Mouse (Mus musculus) adrenal gland, adult (tissue): ENCODE data around the gene Slc2a4.
"Not testable (repeated sequence)": the region's sequence is repeated elsewhere in the genome, so short reads cannot be mapped to it uniquely, and the experiment has no call there.

Source experiments
- DNase-seq, 2 experiments: peaks; one replicate each; pipeline ENCODE4 v3.0.0; 2022 to 2023; ENCODE audit warnings: low spot score in 1 of 2; ENCODE audit not compliant: inconsistent age in 2 of 2

Slc2a4 gene

GRCm38 (mm10) chr11:69945216-69945615, 2.8 kb downstream of the Slc2a4 start:
- peak; percentile 80 to 87 for DNase-seq

- DNase-seq: peak in 1 of 2 experiments; percentile 26
These were observed 7.0 kb downstream of the Slc2a4 start for GRCm38 (mm10) chr11:69940962-69941361.

GRCm38 (mm10) chr11:69939731-69940130, 8.3 kb downstream of the Slc2a4 start:
- no peak for DNase-seq

GRCm38 (mm10) chr11:69939181-69939580, 8.8 kb downstream of the Slc2a4 start:
- DNase-seq: peak in 1 of 2 experiments; percentile 33

GRCm38 (mm10) chr11:69938401-69938979, 9.5 kb downstream of the Slc2a4 start:
- DNase-seq: peak in 1 of 2 experiments; percentile 28

- DNase-seq: no peak
These were observed 10.2 kb downstream of the Slc2a4 start for GRCm38 (mm10) chr11:69937834-69938233.

- DNase-seq: peak in 1 of 2 experiments; percentile 65
These were observed 10.6 kb downstream of the Slc2a4 start for GRCm38 (mm10) chr11:69937385-69937784.

- DNase-seq: peak in 1 of 2 experiments; percentile 65
These were observed 11.2 kb downstream of the Slc2a4 start for GRCm38 (mm10) chr11:69936714-69937347.

GRCm38 (mm10) chr11:69936156-69936555, 11.8 kb downstream of the Slc2a4 start:
- peak in 1 of 2 experiments; percentile 56 for DNase-seq

GRCm38 (mm10) chr11:69935137-69935879, 12.7 kb downstream of the Slc2a4 start, which contains the start of gene Ybx2:
Gene Ybx2 (plus strand): TSS chr11:69935796.
- DNase-seq: peak; percentile 88 to 95

GRCm38 (mm10) chr11:69934681-69935080, 13.3 kb downstream of the Slc2a4 start:
- no peak for DNase-seq

- DNase-seq: peak; percentile 89 to 97
These were observed 13.8 kb downstream of the Slc2a4 start for GRCm38 (mm10) chr11:69934169-69934568.

GRCm38 (mm10) chr11:69933066-69933465, 14.9 kb downstream of the Slc2a4 start:
- no peak for DNase-seq

GRCm38 (mm10) chr11:69932254-69932653, 15.7 kb downstream of the Slc2a4 start:
- no peak for DNase-seq

- no peak for DNase-seq
These were observed 16.2 kb downstream of the Slc2a4 start for GRCm38 (mm10) chr11:69931769-69932168.

- peak in 1 of 2 experiments; percentile 22 for DNase-seq
These were observed 16.9 kb downstream of the Slc2a4 start for GRCm38 (mm10) chr11:69930967-69931537.

- not testable (repeated sequence) for DNase-seq
These were observed 17.8 kb downstream of the Slc2a4 start for GRCm38 (mm10) chr11:69930176-69930575.

- no peak for DNase-seq
These were observed 18.3 kb downstream of the Slc2a4 start for GRCm38 (mm10) chr11:69929712-69930111.

GRCm38 (mm10) chr11:69927501-69927900, 20.5 kb downstream of the Slc2a4 start:
- no peak for DNase-seq

GRCm38 (mm10) chr11:69922796-69923195, 25.2 kb downstream of the Slc2a4 start:
- peak in 1 of 2 experiments; percentile 70 for DNase-seq

- DNase-seq: peak in 1 of 2 experiments; percentile 81
These were observed 25.8 kb downstream of the Slc2a4 start for GRCm38 (mm10) chr11:69922012-69922756.
